Mouse (Mus musculus) brain, embryonic 14.5 days (tissue): Measurements from ENCODE around the gene Tbcb.

Source experiments
- CTCF ChIP-seq: fragments of 200-500 bp; IDR thresholded peaks from 2 replicates; pipeline ENCODE4 v1.5.1; 2012; ENCODE audit warnings: inconsistent platforms, mild to moderate bottlenecking, moderate library complexity, borderline replicate concordance; ENCODE audit not compliant: insufficient read depth, insufficient read length; ENCODE audit errors: extremely low read depth
- POLR2A ChIP-seq: fragments of 200-500 bp; IDR thresholded peaks from 2 replicates; pipeline ENCODE4 v1.6.1; 2012; ENCODE audit warnings: mild to moderate bottlenecking, inconsistent platforms, borderline replicate concordance; ENCODE audit not compliant: poor library complexity, insufficient read depth, insufficient read length, severe bottlenecking; ENCODE audit errors: extremely low read depth

- peak; percentile 74; the same call in 1 of the 2 replicates for TF ChIP-seq CTCF
- TF ChIP-seq POLR2A = no peak
Measured at GRCm38 (mm10) chr7:30205383-30205782, 26.7 kb downstream of the Tbcb start.
